Mouse (Mus musculus): Measurements from ENCODE around the gene Gm7247.
"Not testable (repeated sequence)": the region's sequence is repeated elsewhere in the genome, so short reads cannot be mapped to it uniquely, and the experiment has no call there.

Gene Gm7247

GRCm38 (mm10) chr14:51496955-51497354 lies 135.4 kb downstream of the Gm7247 start:
- DNase-seq (ENCODE audit: low read depth), result no peak

DNA sequence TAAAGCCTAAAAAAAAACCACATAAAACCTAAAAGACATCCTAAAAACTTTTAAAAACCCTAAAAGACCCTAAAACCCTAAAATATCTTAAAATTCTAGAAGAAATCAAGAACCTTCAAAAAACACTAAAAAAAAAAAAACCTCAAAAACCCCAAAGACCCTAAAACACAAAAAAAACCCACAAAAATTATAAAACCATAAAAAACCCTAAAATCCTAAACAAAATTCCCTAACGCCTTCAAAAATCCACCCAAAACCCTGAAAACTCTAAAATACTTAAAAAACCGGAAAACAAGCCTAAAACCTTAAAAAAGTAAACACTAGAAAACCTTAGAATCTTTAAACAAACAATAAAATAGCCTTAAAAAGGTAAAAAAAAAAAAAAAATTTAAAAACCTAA lies 136.4 kb downstream of the Gm7247 start:
- DNase-seq (ENCODE audit: low read depth), result no peak

DNA sequence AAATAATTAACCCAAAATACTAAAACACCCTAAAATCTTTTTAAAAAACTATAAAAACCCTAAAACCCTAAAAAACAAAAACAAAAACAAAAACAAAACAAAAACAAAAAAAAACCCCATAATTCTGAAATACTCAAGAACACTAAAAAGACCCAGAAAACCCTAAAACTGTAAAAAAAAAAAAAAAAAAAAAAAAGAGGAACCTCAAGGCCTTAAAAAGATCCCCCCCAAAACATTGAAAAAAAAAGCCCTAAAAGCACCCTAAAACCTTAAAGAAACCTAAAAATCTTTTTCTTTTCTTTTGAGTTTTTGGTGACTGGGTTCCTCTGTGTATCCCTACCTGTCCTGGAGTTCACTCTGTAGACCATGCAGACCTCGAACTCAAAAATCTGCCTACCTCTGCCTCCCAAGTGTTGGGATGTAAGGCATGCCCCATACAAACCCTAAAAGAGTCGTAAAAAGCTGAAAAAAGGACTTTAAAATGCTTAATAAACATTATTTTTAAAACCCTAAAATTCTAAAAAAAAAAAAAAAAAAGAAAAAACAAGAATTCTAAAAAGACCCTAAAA lies 138.2 kb downstream of the Gm7247 start:
- DNase-seq (ENCODE audit: low read depth), result no peak

GRCm38 (mm10) chr14:51500461-51500860 lies 138.9 kb downstream of the Gm7247 start:
- DNase-seq (ENCODE audit: low read depth), result no peak

- DNase-seq (ENCODE audit: low read depth), result no peak
Measured at GRCm38 (mm10) chr14:51507416-51507815, 145.9 kb downstream of the Gm7247 start.

GRCm38 (mm10) chr14:51552490-51552889 lies 190.9 kb downstream of the Gm7247 start, which contains the start of gene Gm5622:
Gene Gm5622 (plus strand): TSS chr14:51552790.
- no peak for DNase-seq (ENCODE audit: low read depth)

DNA sequence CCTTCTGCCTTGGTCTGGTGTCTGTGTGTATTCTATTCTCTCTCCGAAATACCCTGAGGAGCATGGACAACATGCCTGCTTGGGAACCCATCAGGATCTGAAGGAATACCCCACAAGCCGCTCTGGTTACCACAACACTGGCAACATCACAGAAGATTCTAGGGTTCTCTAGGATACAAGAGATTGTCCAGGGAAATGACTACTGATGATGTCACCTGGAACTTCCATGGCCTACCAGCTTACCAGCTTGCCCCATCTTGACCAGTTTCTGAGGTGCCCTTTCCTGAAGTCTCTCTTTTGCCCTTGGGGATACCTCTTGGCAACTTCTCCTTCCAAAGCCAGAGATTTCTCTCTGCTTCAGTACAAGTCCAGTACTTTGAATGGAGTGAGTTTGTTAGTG lies 212.4 kb downstream of the Gm7247 start, which contains the start of gene Gm17175:
Gene Gm17175, minus strand, starts transcription at position 101 of the 400 bp plus-strand sequence.
- not testable (repeated sequence) for DNase-seq (ENCODE audit: low read depth)

- not testable (repeated sequence) for DNase-seq (ENCODE audit: low read depth)
Measured at GRCm38 (mm10) chr14:51592039-51592438, 230.5 kb downstream of the Gm7247 start, which contains the start of gene Gm17174. Gene Gm17174 (minus strand): TSS chr14:51592139.

DNA sequence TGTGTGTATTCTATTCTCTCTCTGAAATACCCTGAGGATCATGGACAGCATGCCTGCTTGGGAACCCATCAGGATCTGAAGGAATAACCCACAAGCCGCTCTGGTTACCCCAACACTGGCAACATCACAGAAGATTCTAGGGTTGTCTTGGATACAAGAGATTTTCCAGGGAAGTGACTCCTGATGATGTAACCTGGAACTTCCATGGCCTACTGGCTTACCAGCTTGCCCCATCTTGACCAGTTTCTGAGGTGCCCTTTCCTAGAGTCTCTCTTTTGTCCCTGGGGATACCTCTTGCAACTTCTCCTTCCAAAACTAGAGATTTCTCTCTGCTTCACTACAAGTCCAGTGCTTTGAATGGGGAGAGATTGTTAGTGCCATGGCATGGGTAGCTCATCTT lies 249.7 kb downstream of the Gm7247 start, which contains the start of gene Gm17078:
Gene Gm17078, minus strand, starts transcription at position 101 of the 400 bp plus-strand sequence.
- DNase-seq (ENCODE audit: low read depth), result no peak

Measured in naive thymus-derived CD4-positive, alpha-beta T cell, adult 2 months (primary cell).